Mouse (Mus musculus): ENCODE measurements at regions not wholly inside any gene's neighbourhood (a gene's known extent, or its start where the extent isn't known, plus 50 kb on each side); places are given as distances from the start of the nearest gene placed in this dataset.
"Not testable (repeated sequence)": the region's sequence is repeated elsewhere in the genome, so short reads cannot be mapped to it uniquely, and the experiment has no call there.

DNA sequence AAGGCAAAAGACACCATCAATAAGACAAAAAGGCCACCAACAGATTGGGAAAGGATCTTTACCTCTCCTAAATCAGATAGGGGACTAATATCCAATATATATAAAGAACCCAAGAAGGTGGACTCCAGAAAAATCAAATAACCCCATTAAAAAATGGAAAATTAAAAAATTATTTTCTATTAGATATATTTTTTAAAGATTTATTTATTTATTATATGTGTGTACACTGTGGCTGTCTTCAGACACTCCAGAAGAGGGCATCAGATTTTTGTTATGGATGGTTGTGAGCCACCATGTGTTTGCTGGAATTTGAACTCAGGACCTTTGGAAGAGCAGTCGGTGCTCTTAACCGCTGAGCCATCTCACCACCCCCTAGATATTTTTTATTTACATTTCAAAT, 199.2 kb downstream of the Gm31371 start:
- not testable (repeated sequence) for TF ChIP-seq CTCF, EP300 (IDR thresholded peaks at IDR 0.05)

Data from lung, postnatal 0 days (tissue).